Mouse (Mus musculus) C2C12 (cell line): Measurements from ENCODE around the gene Ces2c. TPM values are rescaled to one million over a fixed set of nuclear protein-coding genes. Genes with fewer than 3 reads are reported as not detected.

ENCODE experiments used
- H3K27me3 ChIP-seq: one replicate; pipeline ENCODE4 v1.6.1; 2011; ENCODE audit not compliant: control insufficient read depth, insufficient read depth, insufficient read length
- H3K36me3 ChIP-seq: one replicate; pipeline ENCODE4 v1.6.1; 2011; ENCODE audit not compliant: control insufficient read depth, insufficient read depth
- H3K4me3 ChIP-seq: one replicate; pipeline ENCODE4 v1.5.1; 2011; ENCODE audit warnings: mild to moderate bottlenecking, control low read depth; ENCODE audit not compliant: poor library complexity, insufficient read depth, severe bottlenecking
- H3K79me2 ChIP-seq: one replicate; pipeline ENCODE4 v1.6.1; 2011; ENCODE audit not compliant: control insufficient read depth, insufficient read depth
- H3K79me3 ChIP-seq: one replicate; pipeline ENCODE4 v1.6.1; 2011; ENCODE audit warnings: low read depth, control low read depth
- H3ac ChIP-seq: one replicate; pipeline ENCODE3; 2011; ENCODE audit warnings: low read depth; ENCODE audit not compliant: control insufficient read depth, insufficient read length
- CEBPB ChIP-seq: IDR thresholded peaks from one replicate; pipeline ENCODE4 v1.6.1; 2011; ENCODE audit warnings: low read depth, mild to moderate bottlenecking, control low read depth, moderate library complexity
- CTCF ChIP-seq: IDR thresholded peaks from one replicate; pipeline ENCODE4 v1.5.1; 2011; ENCODE audit not compliant: control insufficient read depth, insufficient read depth, insufficient read length
- FOSL1 ChIP-seq: IDR thresholded peaks from one replicate; pipeline ENCODE4 v1.8.0; 2011; ENCODE audit warnings: mild to moderate bottlenecking, low read length; ENCODE audit not compliant: poor library complexity, insufficient read depth, severe bottlenecking
- MAX ChIP-seq: IDR thresholded peaks from one replicate; pipeline ENCODE4 v1.6.1; 2011; ENCODE audit warnings: mild to moderate bottlenecking, control low read depth
- MYOD1 ChIP-seq: IDR thresholded peaks from one replicate; pipeline ENCODE4 v1.6.1; 2011; ENCODE audit warnings: low read depth; ENCODE audit not compliant: control insufficient read depth, insufficient read length
- MYOG ChIP-seq: IDR thresholded peaks from one replicate; pipeline ENCODE4 v1.6.1; 2011; ENCODE audit not compliant: control insufficient read depth, insufficient read length; ENCODE audit errors: extremely low read depth
- USF1 ChIP-seq: IDR thresholded peaks from one replicate; pipeline ENCODE4 v1.6.1; 2011; ENCODE audit warnings: low read depth, mild to moderate bottlenecking, control low read depth, moderate library complexity
- polyA plus RNA-seq: library from polyadenylated mRNA; unstranded; fragments of >200 nt; fragmentation: generic; extraction: Trizol; gene quantifications from one replicate; pipeline ENCODE4 v1.2.1, GENCODE M21; 2012; ENCODE audit warnings: missing spikeins

The Ces2c gene
- polyA plus RNA-seq, 1 experiment: not detected

DNA sequence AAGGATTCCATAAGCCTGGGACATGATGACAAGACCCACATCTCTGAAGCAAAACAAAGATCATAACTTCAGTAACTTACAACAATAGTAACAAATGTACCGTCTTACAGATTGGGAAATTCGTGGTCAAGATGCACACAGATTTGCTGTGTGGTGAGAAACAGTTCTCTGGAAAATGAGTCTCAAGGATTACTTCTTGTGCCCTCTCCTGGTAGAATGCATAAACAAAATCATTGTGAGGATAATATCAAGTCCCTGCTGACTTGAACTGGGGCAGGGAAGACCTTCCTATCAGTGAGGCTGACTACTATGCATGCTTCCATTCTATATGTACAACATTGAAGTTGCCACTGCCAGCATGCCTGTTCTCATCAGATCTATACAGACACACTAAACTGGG is 54.9 kb downstream of the Ces2c start:
- H3K27me3 ChIP-seq: no peaks in the 10 kb centered on the region
- no peaks in the 10 kb centered on the region for H3K79me2 ChIP-seq
- H3K79me3 ChIP-seq: no peaks in the 10 kb centered on the region
- no peak for TF ChIP-seq MYOD1
- no peak for TF ChIP-seq MAX
- no peak for TF ChIP-seq CTCF
- TF ChIP-seq CEBPB: no peak
- no peak for TF ChIP-seq USF1
- no peak for TF ChIP-seq MYOG
- no peak for TF ChIP-seq FOSL1
- no peaks in the 10 kb centered on the region for H3K36me3 ChIP-seq
- no peak overlapping the region for H3ac ChIP-seq
- no peak overlapping the region for H3K4me3 ChIP-seq

Other genes starting within 250 kb of the Ces2c start
- not detected for gene Cdh16, start 222.7 kb upstream of the Ces2c start, polyA plus RNA-seq
- 8.5 TPM for gene Rrad, start 215.7 kb upstream of the Ces2c start, polyA plus RNA-seq
- 180 TPM for gene Ciao2b, start 205.1 kb upstream of the Ces2c start, polyA plus RNA-seq
- gene Ces2a, start 113.1 kb upstream of the Ces2c start, polyA plus RNA-seq: not detected
- not detected for gene Ces2b, start 15.5 kb upstream of the Ces2c start, polyA plus RNA-seq
- 0.08 TPM for gene Ces2e, start 79.2 kb downstream of the Ces2c start, polyA plus RNA-seq
- gene Ces2f, start 100.3 kb downstream of the Ces2c start, polyA plus RNA-seq: 0.01 TPM
- gene Ces2g, start 114.7 kb downstream of the Ces2c start, polyA plus RNA-seq: 0.08 TPM
- not detected for gene Ces2h, start 153.8 kb downstream of the Ces2c start, polyA plus RNA-seq
- not detected for gene Ces3a, start 201.5 kb downstream of the Ces2c start, polyA plus RNA-seq
- gene Ces3b, start 236.7 kb downstream of the Ces2c start, polyA plus RNA-seq: not detected